Mouse (Mus musculus): ENCODE results near the gene AB124611. TPM values are rescaled to one million over a fixed set of nuclear protein-coding genes. Genes with fewer than 3 reads are reported as not detected.
A peak's percentile ranks its signal among the peaks of the same experiment; 100 is the strongest.
"Not testable (repeated sequence)": the region's sequence is repeated elsewhere in the genome, so short reads cannot be mapped to it uniquely, and the experiment has no call there.

AB124611 gene
- total RNA-seq (2017), result 191 to 299 TPM (median 267 TPM) in 3 replicates

DNA sequence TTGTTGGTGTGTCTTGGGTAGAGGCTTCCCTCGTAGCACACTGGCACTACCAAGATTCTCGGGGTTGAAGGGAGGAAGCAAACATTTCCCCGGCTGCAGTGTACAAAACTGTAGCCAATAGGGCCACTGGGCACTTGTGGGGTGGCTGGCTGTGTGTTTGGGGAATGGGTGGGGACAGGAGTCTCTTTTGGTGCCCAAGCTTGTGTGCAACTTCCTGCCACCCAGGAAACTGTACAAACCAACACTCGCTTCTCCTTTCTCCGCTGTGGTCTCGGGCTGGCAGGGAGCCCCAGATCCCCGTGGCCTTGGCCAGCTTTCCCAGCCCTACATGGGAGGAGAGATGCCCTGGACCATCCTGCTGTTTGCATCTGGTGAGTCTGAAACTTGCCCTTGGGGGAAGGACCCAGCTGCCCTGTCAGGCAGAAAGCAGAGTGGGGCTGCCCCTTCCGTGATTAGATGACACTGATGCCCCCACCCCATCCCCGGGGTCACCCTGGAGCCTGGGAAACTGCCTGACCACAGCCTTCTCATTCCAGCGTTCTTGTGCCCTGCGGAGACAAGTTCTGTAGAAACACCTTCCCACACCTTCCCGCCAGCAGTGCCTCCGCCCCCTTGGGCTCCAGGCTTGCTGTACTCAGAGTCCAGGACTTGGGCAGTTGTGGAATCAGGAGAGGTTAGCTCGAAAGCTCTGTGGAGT, at the start of gene AB124611:
TSS of gene AB124611 (plus strand) at position 240 of the 697 bp plus-strand sequence.
- peak; percentile 94 for ATAC-seq (replicated peaks; ENCODE audit: insufficient number of reproducible peaks, low FRiP score, low TSS enrichment, poor library complexity, severe bottlenecking)

- ATAC-seq (replicated peaks; ENCODE audit: insufficient number of reproducible peaks, low FRiP score, low TSS enrichment, poor library complexity, severe bottlenecking), result no peak
These were observed 48.3 kb upstream of the AB124611 start for GRCm38 (mm10) chr9:21477707-21478106.

DNA sequence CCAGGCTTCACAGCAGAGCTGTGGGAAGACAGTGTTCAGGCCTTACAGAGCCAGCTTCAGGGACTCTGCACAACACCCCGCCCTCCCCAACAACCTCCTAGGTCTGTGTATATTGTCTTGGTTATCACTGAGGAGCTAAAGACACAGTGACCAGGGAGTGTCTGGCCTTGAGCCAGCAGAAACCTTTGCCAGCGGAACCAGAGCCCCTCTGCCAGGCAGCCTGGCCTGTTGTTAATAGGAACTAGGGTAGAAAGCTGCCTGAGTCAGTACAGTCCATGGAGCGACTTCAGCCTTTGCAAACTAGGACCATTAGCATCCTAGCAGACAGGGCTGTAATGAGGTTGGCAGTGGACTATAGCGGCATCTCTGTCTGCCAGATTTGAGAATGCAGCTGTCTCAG, 41.9 kb upstream of the AB124611 start:
- no peak for ATAC-seq (replicated peaks; ENCODE audit: insufficient number of reproducible peaks, low FRiP score, low TSS enrichment, poor library complexity, severe bottlenecking)

- ATAC-seq (replicated peaks; ENCODE audit: insufficient number of reproducible peaks, low FRiP score, low TSS enrichment, poor library complexity, severe bottlenecking), result not testable (repeated sequence)
These were observed 37.7 kb upstream of the AB124611 start for GRCm38 (mm10) chr9:21488246-21488645.

- no peak for ATAC-seq (replicated peaks; ENCODE audit: insufficient number of reproducible peaks, low FRiP score, low TSS enrichment, poor library complexity, severe bottlenecking)
These were observed 35.3 kb upstream of the AB124611 start for GRCm38 (mm10) chr9:21490696-21491095.

DNA sequence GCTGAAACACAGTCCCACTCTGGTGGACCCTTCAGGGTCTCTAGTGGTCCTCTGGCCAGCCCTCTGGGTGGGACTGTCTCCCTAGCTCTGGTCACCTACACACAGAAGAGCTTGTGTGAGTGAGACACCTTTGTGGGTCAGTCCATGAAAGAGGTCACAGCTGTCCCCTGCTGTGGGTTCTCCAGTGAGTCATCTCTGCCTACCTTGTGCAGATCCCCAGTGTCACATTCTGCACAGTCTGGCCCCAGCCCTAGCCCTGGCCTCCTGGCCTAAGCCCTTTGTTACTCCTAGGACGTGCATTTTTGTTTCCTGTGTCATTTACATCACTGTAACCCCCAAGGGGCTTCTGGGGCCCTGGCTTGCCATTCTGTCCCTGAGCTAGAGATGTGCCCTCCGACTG, 32.1 kb upstream of the AB124611 start:
- ATAC-seq (replicated peaks; ENCODE audit: insufficient number of reproducible peaks, low FRiP score, low TSS enrichment, poor library complexity, severe bottlenecking), result no peak

- no peak for ATAC-seq (replicated peaks; ENCODE audit: insufficient number of reproducible peaks, low FRiP score, low TSS enrichment, poor library complexity, severe bottlenecking)
These were observed 31.2 kb upstream of the AB124611 start for GRCm38 (mm10) chr9:21494726-21495125.

- ATAC-seq (replicated peaks; ENCODE audit: insufficient number of reproducible peaks, low FRiP score, low TSS enrichment, poor library complexity, severe bottlenecking), result no peak
These were observed 29.5 kb upstream of the AB124611 start for GRCm38 (mm10) chr9:21496308-21497049.

- no peak for ATAC-seq (replicated peaks; ENCODE audit: insufficient number of reproducible peaks, low FRiP score, low TSS enrichment, poor library complexity, severe bottlenecking)
These were observed 28.9 kb upstream of the AB124611 start for GRCm38 (mm10) chr9:21497050-21497542.

- no peak for ATAC-seq (replicated peaks; ENCODE audit: insufficient number of reproducible peaks, low FRiP score, low TSS enrichment, poor library complexity, severe bottlenecking)
These were observed 28.3 kb upstream of the AB124611 start for GRCm38 (mm10) chr9:21497664-21498063.

DNA sequence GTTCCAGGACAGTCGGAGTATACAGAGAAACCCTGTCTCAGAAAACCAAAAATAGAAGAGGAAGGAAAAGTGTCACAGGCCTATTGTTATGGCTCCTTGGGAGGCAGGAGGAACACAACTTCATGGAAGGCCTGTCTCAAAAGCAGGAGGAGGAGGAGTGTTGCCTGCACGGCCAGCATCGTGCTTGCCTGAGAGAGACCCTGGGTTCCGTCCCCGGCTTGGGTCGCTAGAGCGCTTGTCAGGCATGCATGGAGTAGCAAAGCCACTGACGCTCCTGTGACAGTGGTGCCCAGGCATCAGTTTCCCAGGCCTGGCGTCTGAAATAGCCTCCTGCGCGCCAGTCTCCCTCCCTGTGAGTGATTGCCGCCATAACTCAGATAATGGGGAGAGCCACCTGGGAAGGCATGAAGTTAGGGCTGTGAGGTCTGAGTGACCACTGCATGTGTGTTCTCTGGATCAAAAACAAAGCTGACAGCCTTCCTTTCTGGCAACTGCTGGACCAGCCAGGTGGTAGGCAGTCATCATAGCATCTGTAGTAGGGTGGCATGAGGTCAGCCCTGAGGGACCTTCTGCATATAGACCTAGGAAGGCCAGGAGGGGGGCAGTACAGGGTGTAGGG, 27.6 kb upstream of the AB124611 start:
- no peak for ATAC-seq (replicated peaks; ENCODE audit: insufficient number of reproducible peaks, low FRiP score, low TSS enrichment, poor library complexity, severe bottlenecking)

- ATAC-seq (replicated peaks; ENCODE audit: insufficient number of reproducible peaks, low FRiP score, low TSS enrichment, poor library complexity, severe bottlenecking), result no peak
These were observed 22.6 kb upstream of the AB124611 start for GRCm38 (mm10) chr9:21503352-21503751.

DNA sequence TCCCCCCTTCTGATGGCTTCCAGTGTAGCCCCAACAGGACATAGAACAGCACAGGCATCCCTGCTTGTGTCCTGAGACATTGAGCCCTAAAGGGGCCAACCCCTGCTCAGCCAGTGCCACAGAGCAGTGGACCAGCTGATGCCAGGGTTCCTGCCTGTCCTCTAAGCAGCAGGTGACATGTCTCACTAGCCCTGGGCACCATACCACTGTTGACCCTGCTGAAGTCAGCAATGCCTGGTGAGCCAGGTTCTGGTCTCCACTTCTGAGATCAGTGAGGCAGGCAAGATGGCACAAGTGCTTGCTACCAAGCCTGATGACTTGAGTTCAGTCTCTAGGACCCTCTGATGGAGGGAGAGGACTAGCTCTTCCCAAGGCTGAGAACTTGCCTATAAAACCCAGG, 20.2 kb upstream of the AB124611 start:
- no peak for ATAC-seq (replicated peaks; ENCODE audit: insufficient number of reproducible peaks, low FRiP score, low TSS enrichment, poor library complexity, severe bottlenecking)

DNA sequence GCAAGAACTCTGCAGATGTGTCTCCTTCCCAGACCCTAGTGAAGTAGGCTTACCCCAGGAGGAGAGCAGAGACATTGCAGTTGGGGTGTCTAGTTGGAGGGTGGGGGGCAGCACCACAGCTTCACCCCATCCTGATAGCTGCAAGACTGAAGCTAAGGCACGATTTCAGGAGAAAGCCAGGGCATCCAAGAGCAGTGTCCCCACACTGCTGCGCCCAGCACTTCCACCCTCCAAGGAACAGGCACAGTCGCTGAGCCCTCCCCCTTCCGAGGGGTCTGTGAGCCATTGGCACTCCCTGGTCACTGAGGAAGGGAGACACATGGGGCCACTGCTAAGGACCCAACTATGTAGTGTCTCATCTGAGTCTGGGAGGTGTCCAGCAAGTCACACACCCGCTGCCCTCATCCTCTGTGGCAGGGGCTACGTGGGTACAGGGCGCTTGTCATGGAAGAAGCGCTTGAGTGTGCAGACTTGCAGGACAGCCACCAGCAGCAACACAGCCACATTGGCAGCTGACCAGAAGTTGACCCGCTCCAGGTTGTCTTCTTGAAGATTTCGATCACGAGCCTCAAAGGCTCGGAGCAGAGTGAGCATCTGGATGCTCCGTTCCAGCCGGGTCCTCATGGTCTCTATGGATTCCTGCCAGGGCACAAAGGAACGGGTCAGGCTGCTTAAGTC, 18.1 kb upstream of the AB124611 start:
- no peak for ATAC-seq (replicated peaks; ENCODE audit: insufficient number of reproducible peaks, low FRiP score, low TSS enrichment, poor library complexity, severe bottlenecking)

- ATAC-seq (replicated peaks; ENCODE audit: insufficient number of reproducible peaks, low FRiP score, low TSS enrichment, poor library complexity, severe bottlenecking), result no peak
These were observed 17.0 kb upstream of the AB124611 start for GRCm38 (mm10) chr9:21508871-21509404.

- ATAC-seq (replicated peaks; ENCODE audit: insufficient number of reproducible peaks, low FRiP score, low TSS enrichment, poor library complexity, severe bottlenecking), result peak; percentile 83
These were observed 15.9 kb upstream of the AB124611 start, which contains the start of gene Tmed1 for GRCm38 (mm10) chr9:21509772-21510688. Tmed1 (minus strand) TSS chr9:21510252.

DNA sequence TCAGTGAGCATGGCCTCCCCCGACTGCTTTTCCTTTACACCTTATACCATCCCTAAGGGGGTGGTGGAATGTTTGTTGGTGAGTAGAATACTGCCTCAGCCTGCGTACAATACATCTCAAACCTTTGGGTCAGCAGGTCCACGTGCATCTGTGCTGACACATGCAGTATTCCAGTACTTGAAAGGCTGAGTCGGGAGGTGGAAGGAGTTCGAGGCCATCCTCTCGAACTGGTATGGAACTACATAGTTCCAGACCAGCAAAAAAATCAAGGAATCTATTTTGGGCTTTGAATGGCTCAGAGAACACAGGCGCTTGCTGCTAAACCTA, 15.3 kb upstream of the AB124611 start:
- ATAC-seq (replicated peaks; ENCODE audit: insufficient number of reproducible peaks, low FRiP score, low TSS enrichment, poor library complexity, severe bottlenecking), result peak; percentile 1; the same call in 1 of the 2 replicates

DNA sequence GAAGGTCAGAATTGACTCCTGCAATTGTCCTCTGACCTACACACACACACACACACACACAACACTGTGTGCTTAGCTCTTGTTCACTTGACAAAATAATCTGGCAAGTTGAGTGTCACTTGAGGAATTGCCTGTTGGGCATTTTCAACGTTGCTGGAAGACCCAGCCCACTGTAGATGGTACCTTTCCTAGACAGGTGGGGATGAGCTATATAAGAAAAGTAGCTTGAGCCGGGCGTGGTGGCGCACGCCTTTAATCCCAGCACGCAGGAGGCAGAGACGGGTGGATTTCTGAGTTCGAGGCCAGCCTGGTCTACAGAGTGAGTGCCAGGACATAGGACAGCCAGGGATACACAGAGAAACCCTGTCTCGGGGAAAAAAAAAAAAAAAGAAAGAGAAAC, 14.9 kb upstream of the AB124611 start:
- ATAC-seq (replicated peaks; ENCODE audit: insufficient number of reproducible peaks, low FRiP score, low TSS enrichment, poor library complexity, severe bottlenecking), result no peak

Measured in monocyte, adult 5-6 weeks (primary cell).